Mouse (Mus musculus) intestine, postnatal 0 days (tissue): ENCODE results near the gene Btnl10. TPM values are rescaled to one million over a fixed set of nuclear protein-coding genes. Genes with fewer than 3 reads are reported as not detected.

ENCODE experiments used
- ATAC-seq: fragments of 200-750 bp; cut with Nextera tagmentation; 2 replicates; pipeline ENCODE4 v1.8.0; 2017; ENCODE audit warnings: mild to moderate bottlenecking, moderate TSS enrichment, moderate library complexity
- H3K27ac ChIP-seq: fragments of 300-500 bp; sonication (generic); 2 replicates; pipeline ENCODE4 v1.5.1; 2014; ENCODE audit warnings: mild to moderate bottlenecking, low read depth, low read length, moderate library complexity
- H3K27me3 ChIP-seq: fragments of 300-500 bp; sonication (generic); replicated peaks from 2 replicates; pipeline ENCODE4 v1.6.1; 2014; ENCODE audit warnings: low read length, mixed read lengths; ENCODE audit not compliant: control insufficient read depth, insufficient read depth
- H3K36me3 ChIP-seq: fragments of 300-500 bp; sonication (generic); 2 replicates; pipeline ENCODE4 v1.6.1; 2014; ENCODE audit warnings: mild to moderate bottlenecking, moderate library complexity; ENCODE audit not compliant: control insufficient read depth, insufficient read depth
- H3K4me1 ChIP-seq: fragments of 300-500 bp; sonication (generic); replicated peaks from 2 replicates; pipeline ENCODE4 v1.6.1; 2014; ENCODE audit warnings: antibody characterized with exemption, low read length, mixed read lengths; ENCODE audit not compliant: control insufficient read depth, insufficient read depth
- H3K4me2 ChIP-seq: fragments of 300-500 bp; sonication (generic); replicated peaks from 2 replicates; pipeline ENCODE4 v1.6.1; 2014; ENCODE audit warnings: low read depth, mild to moderate bottlenecking, moderate library complexity
- H3K4me3 ChIP-seq: fragments of 300-500 bp; sonication (generic); 2 replicates; pipeline ENCODE4 v1.5.1; 2014; ENCODE audit warnings: low read depth, low read length
- H3K9ac ChIP-seq: fragments of 300-500 bp; sonication (generic); 2 replicates; pipeline ENCODE4 v1.6.1; 2014; ENCODE audit warnings: mild to moderate bottlenecking, low read depth, low read length
- H3K9me3 ChIP-seq: fragments of 300-500 bp; sonication (generic); 2 replicates; pipeline ENCODE4 v1.6.1; 2016; ENCODE audit warnings: mixed run types; ENCODE audit not compliant: control insufficient read depth
- CTCF ChIP-seq: sonication (generic); IDR thresholded peaks from 2 replicates; pipeline ENCODE4 v1.5.1; 2016; ENCODE audit warnings: low read depth, mild to moderate bottlenecking, control low read depth, antibody characterized with exemption, moderate library complexity
- WGBS: fragments of 180-500 bp; shearing (Covaris S2); extraction: QIAGEN DNeasy Blood & Tissue Kit; methylation state at CpG from one replicate; pipeline ENCODE4 v1.1.7; 2014; 5-methylcytosine and 5-hydroxymethylcytosine counted together
- polyA plus RNA-seq: library from polyadenylated mRNA; unstranded; fragments of >200 nt; fragmentation: Nextera tagmentation; extraction: Ambion mirVana; gene quantifications from 2 replicates; pipeline ENCODE4 v1.2.1, GENCODE M21; 2015

Gene Btnl10
- not detected in 2 replicates for polyA plus RNA-seq

DNA sequence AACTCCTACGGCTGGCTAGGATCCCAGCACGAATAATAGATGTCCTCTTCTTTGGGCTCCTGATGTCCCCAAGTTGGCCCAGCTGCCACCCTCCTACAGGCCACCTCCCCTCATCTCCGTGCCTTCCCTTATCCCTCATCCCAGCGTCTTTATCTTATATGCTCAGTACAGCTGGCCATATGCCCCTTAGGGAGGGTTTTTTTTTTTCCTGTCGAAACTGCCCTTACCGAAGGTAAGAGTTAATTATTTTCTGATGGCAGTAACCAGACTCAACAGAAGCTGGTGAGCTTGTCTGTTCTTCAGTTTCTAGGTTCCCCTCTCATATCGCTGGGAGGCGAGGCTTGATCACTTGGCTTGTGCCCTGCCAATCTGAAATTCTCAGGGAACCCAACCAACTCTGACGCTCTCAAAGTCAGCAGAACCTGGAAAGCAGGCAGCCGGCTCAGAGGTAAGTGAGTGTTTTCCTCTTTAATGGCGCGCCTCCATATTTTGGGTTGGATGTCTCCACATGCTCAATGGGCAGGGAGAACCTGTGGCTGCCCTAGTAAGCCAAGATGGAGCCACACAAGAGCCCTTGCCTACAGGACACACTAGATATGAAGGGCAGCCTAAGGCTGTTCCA lies at the start of gene Btnl10:
TSS of gene Btnl10 (plus strand) at position 164 of the 622 bp plus-strand sequence.
- H3K9ac ChIP-seq = no peak within 1 kb of the TSS
- H3K9me3 ChIP-seq = no peaks in the 10 kb centered on the region
- 76% methylated on average over 12 of the region's 12 CpGs for WGBS
- no peaks in the 10 kb centered on the region; the same call in 1 of the 2 replicates for H3K4me1 ChIP-seq
- no peak within 1 kb of the TSS for H3K4me2 ChIP-seq
- TF ChIP-seq CTCF = no peak
- no peak within 1 kb of the TSS for H3K4me3 ChIP-seq
- H3K27me3 ChIP-seq = no peaks in the 10 kb centered on the region
- ATAC-seq = no peak
- H3K36me3 ChIP-seq = no peaks in the 10 kb centered on the region
- H3K27ac ChIP-seq = no peak within 1 kb of the TSS

DNA sequence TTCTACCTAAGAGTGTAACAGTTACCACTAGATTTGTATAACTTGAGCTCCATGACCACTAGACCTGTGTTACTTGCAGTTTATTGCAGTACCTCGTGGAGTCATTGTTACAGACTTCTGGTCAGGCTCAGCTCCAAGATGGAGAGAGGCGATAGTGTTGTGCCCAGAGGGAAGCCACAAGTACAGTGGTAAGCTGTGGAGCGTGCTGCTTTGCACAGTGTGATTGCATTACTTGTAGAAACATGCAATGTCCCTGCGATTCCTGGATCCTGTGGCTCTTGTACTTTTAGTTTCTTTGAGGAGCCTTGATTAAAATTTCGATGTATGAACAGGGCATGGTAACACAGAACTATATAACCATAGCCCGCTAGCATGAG lies 49.8 kb upstream of the Btnl10 start:
- H3K27ac ChIP-seq = no peak overlapping the region
- H3K4me2 ChIP-seq = peak overlapping the region; percentile 77
- H3K36me3 ChIP-seq = no peaks in the 10 kb centered on the region
- no peaks in the 10 kb centered on the region; the same call in 1 of the 2 replicates for H3K4me1 ChIP-seq
- no peaks in the 10 kb centered on the region for H3K9me3 ChIP-seq
- peak overlapping the region; percentile 71; the same call in 1 of the 2 replicates for H3K4me3 ChIP-seq
- no peaks in the 10 kb centered on the region for H3K27me3 ChIP-seq
- ATAC-seq = no peak
- WGBS = 65% methylated on average over 6 of the region's 6 CpGs
- H3K9ac ChIP-seq = no peak overlapping the region
- TF ChIP-seq CTCF = no peak

DNA sequence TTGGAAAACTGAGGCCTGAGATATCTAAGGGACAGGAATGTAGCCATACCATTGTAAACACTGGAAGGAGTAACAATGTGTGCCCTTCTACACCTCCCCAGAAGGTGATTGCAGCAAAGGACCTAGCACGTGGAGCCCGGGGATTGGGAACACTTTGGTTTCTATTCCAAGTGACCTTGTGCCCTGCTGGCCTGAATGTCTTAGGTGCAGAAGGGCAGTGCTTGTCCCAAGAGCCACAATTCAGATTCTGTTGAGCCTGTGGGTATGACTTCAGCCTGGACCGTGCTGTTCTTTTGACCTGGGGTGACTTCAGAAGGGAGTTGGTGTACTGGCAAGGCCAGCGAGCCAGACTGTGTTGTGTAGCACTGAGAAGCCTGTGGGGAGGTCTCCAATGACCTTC lies 46.7 kb upstream of the Btnl10 start:
- no peak overlapping the region for H3K27ac ChIP-seq
- 81% methylated on average over 4 of the region's 4 CpGs for WGBS
- H3K9me3 ChIP-seq = no peaks in the 10 kb centered on the region
- no peaks in the 10 kb centered on the region; the same call in 1 of the 2 replicates for H3K4me1 ChIP-seq
- H3K36me3 ChIP-seq = no peaks in the 10 kb centered on the region
- H3K4me3 ChIP-seq = no peak overlapping the region
- H3K4me2 ChIP-seq = no peak overlapping the region
- no peak for TF ChIP-seq CTCF
- H3K9ac ChIP-seq = no peak overlapping the region
- H3K27me3 ChIP-seq = no peaks in the 10 kb centered on the region
- no peak for ATAC-seq

DNA sequence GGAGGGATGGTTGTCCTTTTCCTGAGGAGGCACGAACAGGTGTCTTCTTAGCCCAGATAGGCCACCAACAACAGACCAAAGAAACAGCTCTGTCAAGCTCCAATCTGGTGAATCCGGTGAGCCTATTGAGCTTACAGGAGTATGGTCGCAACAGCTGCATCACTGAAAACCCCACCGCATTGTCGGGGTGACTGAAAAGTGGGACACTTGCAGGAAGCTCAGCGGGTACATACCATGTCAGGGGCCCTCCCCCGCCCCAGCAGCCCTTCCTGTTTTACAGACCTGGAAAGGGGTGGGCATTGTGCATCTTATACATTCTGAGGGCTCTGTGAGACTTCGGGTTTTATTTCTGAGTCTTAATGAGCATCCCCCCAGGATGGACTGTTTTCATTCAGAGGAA lies 34.0 kb upstream of the Btnl10 start:
- H3K36me3 ChIP-seq = peaks cover 19% of the 10 kb centered on the region
- TF ChIP-seq CTCF = no peak
- H3K9me3 ChIP-seq = no peaks in the 10 kb centered on the region
- H3K9ac ChIP-seq = no peak overlapping the region
- no peak overlapping the region for H3K27ac ChIP-seq
- H3K27me3 ChIP-seq = no peaks in the 10 kb centered on the region
- H3K4me3 ChIP-seq = no peak overlapping the region
- H3K4me1 ChIP-seq = no peaks in the 10 kb centered on the region
- ATAC-seq = no peak
- no peak overlapping the region for H3K4me2 ChIP-seq
- 77% methylated on average over 8 of the region's 8 CpGs for WGBS

DNA sequence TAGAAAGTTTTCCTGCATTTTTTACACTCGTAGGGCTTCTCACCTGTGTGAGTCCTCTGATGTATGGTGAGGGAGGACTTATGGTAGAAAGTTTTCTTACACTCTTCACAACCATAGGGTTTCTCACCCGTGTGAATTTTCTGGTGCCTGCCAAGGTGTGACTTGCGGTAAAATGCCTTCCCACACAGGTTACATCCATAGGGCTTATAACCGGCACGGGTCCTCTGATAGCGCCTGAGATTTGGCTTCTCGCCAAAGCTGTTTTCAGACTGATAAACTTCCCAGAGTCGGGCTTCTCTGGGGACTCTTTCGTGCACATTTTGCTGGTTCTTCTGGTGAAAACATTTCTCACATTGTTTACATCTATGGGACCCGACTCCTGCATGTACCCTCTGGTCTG lies 27.2 kb upstream of the Btnl10 start:
- peaks cover 40% of the 10 kb centered on the region for H3K36me3 ChIP-seq
- no peak for ATAC-seq
- no peak overlapping the region for H3K27ac ChIP-seq
- H3K27me3 ChIP-seq = no peaks in the 10 kb centered on the region
- no peak overlapping the region for H3K4me3 ChIP-seq
- no peak overlapping the region for H3K9ac ChIP-seq
- no peak overlapping the region for H3K4me2 ChIP-seq
- H3K4me1 ChIP-seq = no peaks in the 10 kb centered on the region
- no peaks in the 10 kb centered on the region for H3K9me3 ChIP-seq
- no peak for TF ChIP-seq CTCF
- 75% methylated on average over 10 of the region's 10 CpGs for WGBS

DNA sequence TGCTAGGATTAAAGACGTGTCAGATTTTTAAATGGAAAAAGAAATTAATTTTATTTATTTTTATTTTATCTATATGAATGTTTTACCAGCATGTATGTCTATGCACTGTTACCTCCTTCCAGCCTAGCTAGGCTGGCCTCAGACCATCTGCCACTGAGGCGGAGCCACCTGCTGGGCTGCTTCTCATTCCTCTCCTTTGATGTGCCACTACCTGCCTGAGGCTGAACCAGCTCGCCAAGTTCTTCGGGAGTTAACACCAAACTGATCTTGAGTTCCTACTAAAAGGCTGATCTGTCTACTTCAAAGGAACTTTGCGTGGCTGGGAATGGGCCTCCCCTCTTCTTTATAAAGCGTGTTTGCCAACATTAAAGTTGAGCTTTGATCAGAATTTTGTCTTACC lies 23.3 kb upstream of the Btnl10 start:
- TF ChIP-seq CTCF = 0 out of 2 replicates have a peak, but pooled peaks have one; percentile 4
- H3K4me2 ChIP-seq = no peak overlapping the region
- peaks cover 69% of the 10 kb centered on the region for H3K36me3 ChIP-seq
- H3K4me1 ChIP-seq = no peaks in the 10 kb centered on the region
- no peaks in the 10 kb centered on the region for H3K9me3 ChIP-seq
- H3K4me3 ChIP-seq = no peak overlapping the region
- H3K9ac ChIP-seq = no peak overlapping the region
- 76% methylated on average over 6 of the region's 6 CpGs for WGBS
- H3K27me3 ChIP-seq = no peaks in the 10 kb centered on the region
- no peak overlapping the region for H3K27ac ChIP-seq
- no peak for ATAC-seq
